Mouse (Mus musculus) G1E (cell line): ENCODE measurements at regions not wholly inside any gene's neighbourhood (a gene's known extent, or its start where the extent isn't known, plus 50 kb on each side); places are given as distances from the start of the nearest gene placed in this dataset.

Experiments
- CTCF ChIP-seq: IDR thresholded peaks from 2 replicates; pipeline ENCODE4 v1.5.1; 2012; ENCODE audit warnings: low read depth, low read length, inconsistent platforms, mixed read lengths
- GATA1 ChIP-seq: IDR thresholded peaks from 2 replicates; pipeline ENCODE4 v1.6.1; 2012; ENCODE audit warnings: borderline replicate concordance, low read length, inconsistent platforms, mixed read lengths

DNA sequence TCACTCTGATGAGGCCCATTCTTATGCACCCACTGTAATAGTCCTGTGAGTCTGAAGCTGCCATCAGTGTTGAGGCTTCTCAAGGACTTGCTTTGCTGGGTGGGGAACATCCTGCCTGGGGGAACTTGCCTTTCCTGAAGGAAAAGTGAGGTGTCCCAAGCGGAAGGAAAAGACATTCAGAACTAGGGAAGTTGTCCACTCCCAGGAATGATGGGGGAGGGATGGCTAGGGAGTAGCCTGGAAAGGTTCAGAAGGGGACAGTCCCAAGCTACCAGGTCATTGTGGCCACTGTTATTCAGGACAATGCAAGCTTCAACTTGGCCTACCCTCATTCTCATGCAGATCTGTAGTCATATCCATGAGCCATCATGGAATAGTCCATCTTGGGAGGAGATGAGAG is 102.7 kb upstream of the Foxa2 start:
- TF ChIP-seq CTCF = no peak
- no peak for TF ChIP-seq GATA1
